Comparison of ENCODE assay signal across 16 mouse cellular contexts in the genomic region with DNA sequence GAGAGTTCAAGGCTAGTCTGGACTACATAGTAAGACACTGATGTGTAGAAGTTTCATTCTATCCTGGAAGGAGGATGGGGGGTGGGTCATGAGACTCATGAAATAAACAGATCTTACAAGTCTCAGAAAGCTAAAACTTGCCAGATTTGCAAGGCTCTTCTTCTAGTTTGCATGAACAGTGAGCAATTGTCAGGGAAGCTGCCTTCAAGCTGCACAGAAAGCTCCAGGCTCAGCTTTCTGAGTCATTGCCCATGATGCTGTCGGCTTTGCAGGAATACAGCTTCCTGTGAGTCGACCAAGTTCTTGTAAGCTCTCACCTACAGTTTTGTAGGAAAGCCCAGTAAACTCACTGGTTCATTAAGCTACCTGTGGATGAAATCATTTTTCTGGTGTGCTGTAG. TPM values are rescaled to one million over a fixed set of nuclear protein-coding genes. Genes with fewer than 3 reads are reported as not detected.
DNase-seq lines count a peak whose midpoint lies in the region.
"Had no signal": no experiment of that assay in that cellular context is flagged by ENCODE, and none has a peak within 500 bp of the region (broad histone marks: within the 10 kb centered on the region; RNA-seq: fewer than 3 reads in every experiment).

No protein-coding gene starts in this region.

- peak; percentile 25 to 66 for DNase-seq in frontal cortex, adult 2 months (ENCODE audit: extremely low spot score in 1 of 2, low spot score in 1 of 2)
- no peak for DNase-seq in frontal cortex, postnatal 25 days (ENCODE audit: low spot score in 2 of 2)
- DNase-seq in right cerebral cortex, adult 18-20 months, result peak; percentile 63
- DNase-seq in right cerebral cortex, postnatal 4 days, result no peak
- DNase-seq in brain, adult 2 months (ENCODE audit: low read depth, low spot score), result peak; percentile 86
- no peak for DNase-seq in thymus, postnatal 0 days (ENCODE audit: low spot score)
- no peak for DNase-seq in urinary bladder, adult 18-20 months (ENCODE audit: low spot score in 2 of 2)
- DNase-seq: adrenal gland, postnatal 25 days; cerebellum, adult 8-10 months; cerebellum, postnatal 36 days; gastrocnemius, postnatal 14 days; heart, postnatal 36 days; kidney, adult 2 months; kidney, postnatal 36 days; liver, postnatal 0 days; lung, postnatal 36 days had no signal

RNA-seq across cellular contexts. Expression of gene Pik3r4, which starts 8.8 kb away (rescaled TPM):
- polyA plus RNA-seq in frontal cortex, adult 2 months (2012; rRNA removed), result 26.9 and 27.1 TPM in 2 replicates
- polyA plus RNA-seq in thymus, postnatal 0 days (2015; fragmentation: Nextera tagmentation; extraction: Ambion mirVana), result 14.1 and 15.4 TPM in 2 replicates

Comparison
In these comparisons a context has a peak if more than half of its experiments do, and no peak if none do; other contexts are left out.
1. DNase-seq: peak in frontal cortex, adult 2 months (2 of 2), right cerebral cortex, adult 18-20 months (single experiment) and brain, adult 2 months (single experiment); none in frontal cortex, postnatal 25 days (0 of 2), right cerebral cortex, postnatal 4 days (single experiment), thymus, postnatal 0 days (single experiment) and urinary bladder, adult 18-20 months (0 of 2).